Mouse (Mus musculus): Measurements from ENCODE around the gene Tmed4. TPM values are rescaled to one million over a fixed set of nuclear protein-coding genes. Genes with fewer than 3 reads are reported as not detected.

Tmed4 gene
- polyA plus RNA-seq, 1 experiment, result 55.0 TPM

DNA sequence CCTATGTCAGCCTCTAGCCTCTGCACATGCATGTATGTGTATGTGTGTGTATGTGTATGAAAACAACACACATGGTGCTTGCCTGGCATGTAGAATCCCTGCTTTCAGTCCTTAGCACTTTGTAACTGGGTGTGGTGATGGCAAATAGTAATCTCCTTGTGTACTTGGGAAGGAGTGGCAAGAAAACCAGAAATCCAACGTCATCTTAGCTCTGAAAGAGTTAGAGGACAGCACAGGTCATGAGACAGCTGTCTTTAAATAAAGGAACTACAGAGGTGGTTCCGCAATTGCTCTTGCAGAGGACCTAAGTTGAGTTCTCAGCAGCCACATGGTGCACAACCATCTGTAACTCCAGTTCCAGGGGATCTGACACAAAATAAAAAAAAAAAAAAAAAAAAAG is 24.8 kb upstream of the Tmed4 start:
- H3K27ac ChIP-seq (ENCODE audit: insufficient read depth, low read depth, low read length), result peak overlapping the region; percentile 81
- H3K4me3 ChIP-seq (ENCODE audit: insufficient read depth, low read length), result no peak overlapping the region
- TF ChIP-seq POLR2A (IDR thresholded peaks at IDR 0.05; ENCODE audit: borderline replicate concordance, low read depth, low read length) (no peak), CTCF (IDR thresholded peaks at IDR 0.05; ENCODE audit: low read depth, low read length) (no peak)
- peaks cover 45% of the 10 kb centered on the region for H3K4me1 ChIP-seq (ENCODE audit: control insufficient read depth, insufficient read depth, low read length)

GRCm38 (mm10) chr11:6296077-6296476 is 21.4 kb upstream of the Tmed4 start:
- no peak for TF ChIP-seq POLR2A (IDR thresholded peaks at IDR 0.05; ENCODE audit: borderline replicate concordance, low read depth, low read length)
- TF ChIP-seq CTCF (IDR thresholded peaks at IDR 0.05; ENCODE audit: low read depth, low read length), result no peak
- no peak overlapping the region for H3K27ac ChIP-seq (ENCODE audit: insufficient read depth, low read depth, low read length)
- H3K4me1 ChIP-seq (ENCODE audit: control insufficient read depth, insufficient read depth, low read length), result peaks cover 47% of the 10 kb centered on the region
- no peak overlapping the region for H3K4me3 ChIP-seq (ENCODE audit: insufficient read depth, low read length)

DNA sequence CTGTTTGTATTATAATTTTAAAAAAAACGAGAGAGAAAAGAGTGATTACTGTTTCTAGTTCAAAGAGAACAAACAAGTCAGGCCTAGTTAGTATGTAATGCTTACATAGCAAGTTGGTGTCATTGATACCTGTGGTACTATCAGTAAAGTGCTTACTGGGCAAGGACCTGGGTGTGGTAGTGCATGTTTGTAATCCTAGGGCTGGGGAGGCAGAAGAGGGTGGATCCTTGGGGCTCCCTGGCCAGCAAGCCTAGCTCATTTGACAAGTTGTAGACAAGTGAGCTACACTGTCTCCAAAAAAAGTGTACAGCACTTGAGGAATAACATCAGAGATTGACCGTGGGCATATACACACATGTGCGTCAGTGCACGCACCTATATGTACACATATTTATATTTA is 20.0 kb upstream of the Tmed4 start:
- no peak overlapping the region for H3K27ac ChIP-seq (ENCODE audit: insufficient read depth, low read depth, low read length)
- H3K4me1 ChIP-seq (ENCODE audit: control insufficient read depth, insufficient read depth, low read length), result peaks cover 37% of the 10 kb centered on the region
- TF ChIP-seq CTCF (IDR thresholded peaks at IDR 0.05; ENCODE audit: low read depth, low read length) (no peak), POLR2A (IDR thresholded peaks at IDR 0.05; ENCODE audit: borderline replicate concordance, low read depth, low read length) (no peak)
- H3K4me3 ChIP-seq (ENCODE audit: insufficient read depth, low read length), result no peak overlapping the region

GRCm38 (mm10) chr11:6293601-6294000 is 18.9 kb upstream of the Tmed4 start:
- no peak for TF ChIP-seq CTCF (IDR thresholded peaks at IDR 0.05; ENCODE audit: low read depth, low read length)
- no peak for TF ChIP-seq POLR2A (IDR thresholded peaks at IDR 0.05; ENCODE audit: borderline replicate concordance, low read depth, low read length)
- Histone ChIP-seq H3K27ac (ENCODE audit: insufficient read depth, low read depth, low read length) (no peak overlapping the region), H3K4me1 (ENCODE audit: control insufficient read depth, insufficient read depth, low read length) (peaks cover 29% of the 10 kb centered on the region), H3K4me3 (ENCODE audit: insufficient read depth, low read length) (no peak overlapping the region)

GRCm38 (mm10) chr11:6292988-6293349 is 18.3 kb upstream of the Tmed4 start:
- no peak overlapping the region for H3K27ac ChIP-seq (ENCODE audit: insufficient read depth, low read depth, low read length)
- no peak for TF ChIP-seq CTCF (IDR thresholded peaks at IDR 0.05; ENCODE audit: low read depth, low read length)
- no peak for TF ChIP-seq POLR2A (IDR thresholded peaks at IDR 0.05; ENCODE audit: borderline replicate concordance, low read depth, low read length)
- H3K4me1 ChIP-seq (ENCODE audit: control insufficient read depth, insufficient read depth, low read length), result peaks cover 27% of the 10 kb centered on the region
- H3K4me3 ChIP-seq (ENCODE audit: insufficient read depth, low read length), result peak overlapping the region; percentile 75

DNA sequence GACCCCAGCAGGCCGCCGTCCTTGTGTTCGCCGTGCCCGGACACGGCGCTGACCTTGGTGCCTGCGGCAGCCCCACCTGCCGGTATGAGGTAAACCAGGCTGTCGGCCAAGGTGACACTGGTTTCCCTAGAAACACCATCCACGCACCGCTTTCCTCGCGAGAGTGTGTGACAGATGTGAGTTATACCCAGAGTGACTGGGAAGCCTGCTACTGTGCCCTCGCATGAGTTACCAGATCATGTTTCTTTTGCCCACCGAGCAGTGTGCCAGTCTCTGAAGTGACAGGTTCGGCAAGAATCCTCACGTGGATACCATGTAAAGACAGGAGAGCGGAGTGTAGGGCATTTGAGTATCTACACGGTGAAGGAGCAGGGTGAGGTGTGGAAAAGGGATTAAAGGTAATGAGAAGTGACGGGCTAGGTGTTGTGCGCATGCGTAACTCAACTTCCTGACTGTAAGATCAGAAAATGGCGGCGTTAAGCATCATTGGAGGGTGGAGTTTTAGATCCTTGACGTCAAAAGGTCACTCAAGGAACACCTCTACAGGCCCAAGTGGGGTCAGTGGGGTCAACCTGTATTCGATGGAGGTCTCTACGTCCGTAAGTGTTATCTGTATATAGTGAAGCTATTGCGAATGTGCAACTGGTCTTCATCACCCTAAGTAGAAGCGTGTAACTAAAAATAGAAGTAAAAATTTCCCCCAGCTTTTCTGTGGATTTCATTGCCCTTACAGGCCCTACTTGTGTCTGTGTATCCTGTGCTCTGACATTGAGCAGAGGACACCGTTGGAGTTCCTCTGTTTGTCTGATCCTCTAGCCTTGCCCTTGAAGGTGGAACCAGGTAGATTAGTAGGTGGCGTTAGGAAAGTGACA is 17.7 kb upstream of the Tmed4 start:
- peaks cover 23% of the 10 kb centered on the region for H3K4me1 ChIP-seq (ENCODE audit: control insufficient read depth, insufficient read depth, low read length)
- TF ChIP-seq CTCF (IDR thresholded peaks at IDR 0.05; ENCODE audit: low read depth, low read length) (no peak), POLR2A (IDR thresholded peaks at IDR 0.05; ENCODE audit: borderline replicate concordance, low read depth, low read length) (no peak)
- peak overlapping the region; percentile 75 for H3K4me3 ChIP-seq (ENCODE audit: insufficient read depth, low read length)
- peak overlapping the region; percentile 58 for H3K27ac ChIP-seq (ENCODE audit: insufficient read depth, low read depth, low read length)

- Histone ChIP-seq H3K27ac (ENCODE audit: insufficient read depth, low read depth, low read length) (peak within 1 kb of the TSS; percentile 68), H3K4me3 (ENCODE audit: insufficient read depth, low read length) (peak within 1 kb of the TSS; percentile 75), H3K4me1 (ENCODE audit: control insufficient read depth, insufficient read depth, low read length) (peaks cover 17% of the 10 kb centered on the region)
- TF ChIP-seq CTCF (IDR thresholded peaks at IDR 0.05; ENCODE audit: low read depth, low read length) (no peak), POLR2A (IDR thresholded peaks at IDR 0.05; ENCODE audit: borderline replicate concordance, low read depth, low read length) (peak; percentile 46; the same call in 1 of the 2 replicates)
Measured at GRCm38 (mm10) chr11:6291401-6292115, 16.9 kb upstream of the Tmed4 start, which contains the start of gene Ogdh. Gene Ogdh (plus strand): TSS chr11:6291633.

DNA sequence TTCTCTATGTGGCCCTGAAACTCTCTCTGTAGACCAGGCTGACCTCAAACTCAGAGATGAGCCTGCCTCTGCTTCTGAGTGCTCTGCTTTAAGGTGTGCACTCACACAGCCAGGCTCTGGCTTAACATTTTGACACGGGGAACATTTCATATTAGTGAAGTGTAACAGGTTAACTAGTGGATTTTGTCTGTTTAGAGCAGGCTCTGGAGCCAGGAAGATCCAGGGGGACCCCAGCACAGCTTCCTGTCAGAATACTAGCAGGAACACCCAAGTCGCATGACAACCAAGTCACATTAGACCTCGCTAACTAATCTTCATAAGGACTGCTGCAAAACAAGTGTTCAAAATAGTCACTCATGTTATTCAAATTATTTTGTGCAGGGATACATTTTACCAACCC is 16.2 kb upstream of the Tmed4 start:
- Histone ChIP-seq H3K27ac (ENCODE audit: insufficient read depth, low read depth, low read length) (0 out of 2 replicates have a peak overlapping the region, but pooled peaks have one; percentile 18), H3K4me3 (ENCODE audit: insufficient read depth, low read length) (peak overlapping the region; percentile 75), H3K4me1 (ENCODE audit: control insufficient read depth, insufficient read depth, low read length) (peaks cover 14% of the 10 kb centered on the region)
- TF ChIP-seq CTCF (IDR thresholded peaks at IDR 0.05; ENCODE audit: low read depth, low read length) (no peak), POLR2A (IDR thresholded peaks at IDR 0.05; ENCODE audit: borderline replicate concordance, low read depth, low read length) (no peak)

- Histone ChIP-seq H3K27ac (ENCODE audit: insufficient read depth, low read depth, low read length) (no peak overlapping the region), H3K4me1 (ENCODE audit: control insufficient read depth, insufficient read depth, low read length) (peaks cover 9% of the 10 kb centered on the region), H3K4me3 (ENCODE audit: insufficient read depth, low read length) (no peak overlapping the region)
- no peak for TF ChIP-seq POLR2A (IDR thresholded peaks at IDR 0.05; ENCODE audit: borderline replicate concordance, low read depth, low read length)
Measured at GRCm38 (mm10) chr11:6290138-6290537, 15.5 kb upstream of the Tmed4 start.

- H3K4me3 ChIP-seq (ENCODE audit: insufficient read depth, low read length), result no peak overlapping the region
- TF ChIP-seq CTCF (IDR thresholded peaks at IDR 0.05; ENCODE audit: low read depth, low read length) (no peak), POLR2A (IDR thresholded peaks at IDR 0.05; ENCODE audit: borderline replicate concordance, low read depth, low read length) (no peak)
- H3K4me1 ChIP-seq (ENCODE audit: control insufficient read depth, insufficient read depth, low read length), result peaks cover 4% of the 10 kb centered on the region
Measured at GRCm38 (mm10) chr11:6282940-6283339, 8.3 kb upstream of the Tmed4 start.

More at GRCm38 (mm10) chr11:6282940-6283339, 8.3 kb upstream of the Tmed4 start:
- H3K27ac ChIP-seq (ENCODE audit: insufficient read depth, low read depth, low read length), result no peak overlapping the region

Data from bone marrow macrophage, adult 2 months (primary cell).